Mouse (Mus musculus) common myeloid progenitor, adult 5-6 weeks (primary cell): Measurements from ENCODE around the gene Olfr70. TPM values are rescaled to one million over a fixed set of nuclear protein-coding genes. Genes with fewer than 3 reads are reported as not detected.
A peak's percentile ranks its signal among the peaks of the same experiment; 100 is the strongest.

Source experiments
- ATAC-seq: replicated peaks from 2 replicates; pipeline ENCODE4 v1.8.0; 2016; ENCODE audit warnings: low read depth, mild to moderate bottlenecking, moderate TSS enrichment, inconsistent platforms; ENCODE audit not compliant: poor library complexity, severe bottlenecking
- total RNA-seq: library from RNA; stranded (forward); fragments of 200-1000, 187-1606 nt; gene quantifications from 2 replicates; pipeline ENCODE4 v1.2.3, GENCODE M21; 2017

Gene Olfr70
- not detected in 2 replicates for total RNA-seq

- no peak for ATAC-seq
Observed at GRCm38 (mm10) chr4:43700707-43701106, at the start of gene Olfr70. Gene Olfr70 (minus strand): TSS chr4:43700807.

GRCm38 (mm10) chr4:43745187-43745586, 44.6 kb upstream of the Olfr70 start:
- peak; percentile 58; the same call in 1 of the 2 replicates for ATAC-seq

- ATAC-seq, result no peak
Observed at GRCm38 (mm10) chr4:43743099-43743498, 42.5 kb upstream of the Olfr70 start.

- no peak for ATAC-seq
Observed at GRCm38 (mm10) chr4:43742637-43743036, 42.0 kb upstream of the Olfr70 start.

- ATAC-seq, result no peak
Observed at GRCm38 (mm10) chr4:43741526-43741925, 40.9 kb upstream of the Olfr70 start.

GRCm38 (mm10) chr4:43738989-43739674, 38.5 kb upstream of the Olfr70 start:
- ATAC-seq, result no peak

GRCm38 (mm10) chr4:43737144-43737543, 36.5 kb upstream of the Olfr70 start:
- no peak for ATAC-seq

GRCm38 (mm10) chr4:43733186-43733585, 32.6 kb upstream of the Olfr70 start:
- ATAC-seq, result no peak

GRCm38 (mm10) chr4:43732171-43732570, 31.6 kb upstream of the Olfr70 start:
- no peak for ATAC-seq

GRCm38 (mm10) chr4:43730750-43731297, 30.2 kb upstream of the Olfr70 start:
- no peak for ATAC-seq

- peak; percentile 64; the same call in 1 of the 2 replicates for ATAC-seq
Observed at GRCm38 (mm10) chr4:43729794-43730550, 29.4 kb upstream of the Olfr70 start, which contains the start of gene Spaar. Gene Spaar (plus strand): TSS chr4:43730034.

GRCm38 (mm10) chr4:43729126-43729525, 28.5 kb upstream of the Olfr70 start:
- ATAC-seq, result no peak

- no peak for ATAC-seq
Observed at GRCm38 (mm10) chr4:43728576-43728954, 28.0 kb upstream of the Olfr70 start.

- ATAC-seq, result no peak
Observed at GRCm38 (mm10) chr4:43727718-43728575, 27.3 kb upstream of the Olfr70 start.

GRCm38 (mm10) chr4:43726995-43727394, 26.4 kb upstream of the Olfr70 start, which contains the start of gene Hrct1:
Gene Hrct1 (plus strand): TSS chr4:43727188.
- ATAC-seq, result no peak

GRCm38 (mm10) chr4:43726228-43726993, 25.8 kb upstream of the Olfr70 start:
- ATAC-seq, result no peak

GRCm38 (mm10) chr4:43724764-43725163, 24.2 kb upstream of the Olfr70 start:
- ATAC-seq, result 0 out of 2 replicates have a peak, but pooled peaks have one; percentile 42

- no peak for ATAC-seq
Observed at GRCm38 (mm10) chr4:43722191-43722590, 21.6 kb upstream of the Olfr70 start.

GRCm38 (mm10) chr4:43720491-43721228, 20.1 kb upstream of the Olfr70 start:
- no peak for ATAC-seq
